Mouse (Mus musculus): ENCODE results near the gene Spryd3.

Spryd3 gene

GRCm38 (mm10) chr15:102146882-102147281, 10.8 kb upstream of the Spryd3 start:
- DNase-seq = peak; percentile 45

DNA sequence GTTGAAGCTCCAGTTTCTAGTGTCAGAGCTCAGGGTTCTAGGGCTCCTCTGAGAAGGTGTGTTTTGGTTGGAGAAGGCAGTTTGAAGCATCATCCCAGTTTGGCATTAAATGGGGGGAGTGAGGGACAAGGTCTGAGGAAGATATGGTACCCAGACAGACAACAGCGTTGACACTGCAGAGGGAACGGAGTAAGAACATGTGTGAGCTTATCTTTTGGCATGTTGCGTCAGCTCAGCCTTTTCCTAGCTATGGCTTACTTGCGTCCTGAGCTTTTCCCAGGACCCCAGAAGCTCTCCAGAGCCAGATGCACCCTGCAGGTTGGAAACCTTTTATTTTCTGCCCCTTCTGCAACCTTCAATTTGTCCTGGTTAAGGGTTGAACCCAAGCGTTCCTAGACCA, 10.1 kb upstream of the Spryd3 start:
- no peak for DNase-seq

GRCm38 (mm10) chr15:102145330-102145729, 9.3 kb upstream of the Spryd3 start:
- DNase-seq = no peak

GRCm38 (mm10) chr15:102144726-102145125, 8.7 kb upstream of the Spryd3 start:
- no peak for DNase-seq

GRCm38 (mm10) chr15:102144274-102144711, 8.3 kb upstream of the Spryd3 start, which contains the start of gene Igfbp6:
Gene Igfbp6, plus strand, starts transcription at chr15:102144362.
- no peak for DNase-seq

DNA sequence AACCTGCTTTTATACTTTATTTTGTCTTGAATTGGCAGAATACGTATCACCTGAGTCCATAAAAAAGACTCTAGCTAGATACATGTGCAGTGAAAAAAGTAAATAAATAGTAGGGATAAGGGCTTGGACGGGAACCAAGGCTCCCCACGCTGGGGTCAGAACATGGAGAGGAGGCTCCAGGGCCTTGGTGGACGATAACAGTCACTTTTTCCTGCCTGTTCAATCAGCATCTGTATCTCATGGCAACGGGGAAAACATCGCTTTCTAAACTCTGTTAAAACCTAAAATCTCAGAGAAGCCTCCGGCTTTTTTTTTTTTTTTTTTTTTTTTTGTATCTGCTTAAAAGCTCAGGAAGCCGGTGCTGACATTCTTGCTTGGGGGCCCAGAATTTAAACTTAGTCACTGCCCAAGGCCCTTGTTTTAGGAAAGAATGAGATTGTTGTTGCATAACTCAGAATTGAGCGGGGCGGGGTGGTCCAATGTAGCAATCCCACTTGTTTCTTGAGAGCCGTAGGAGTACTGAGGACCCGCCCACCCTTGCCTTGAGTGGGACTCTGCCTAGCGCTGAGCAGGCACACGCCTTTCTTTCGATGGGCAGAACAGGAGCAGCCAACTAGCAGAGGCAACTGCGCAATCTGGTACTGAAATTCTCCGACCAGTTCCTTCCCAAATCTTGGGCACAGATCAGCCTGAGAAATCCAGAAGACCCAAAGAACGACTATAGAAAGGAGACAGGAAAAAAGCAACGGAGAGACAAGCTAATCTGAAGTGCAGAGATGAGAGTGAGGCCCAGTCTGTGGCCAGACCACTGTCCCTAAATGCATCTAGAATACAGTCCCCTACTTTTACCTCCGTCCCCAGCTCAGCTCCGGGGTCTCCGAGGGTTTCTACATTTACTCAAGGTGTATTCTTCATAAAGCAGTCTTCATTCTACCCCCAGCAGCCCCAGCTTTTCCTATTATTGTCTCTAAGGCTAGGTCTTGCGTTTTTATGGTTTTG, 7.2 kb upstream of the Spryd3 start:
- no peak for DNase-seq

DNA sequence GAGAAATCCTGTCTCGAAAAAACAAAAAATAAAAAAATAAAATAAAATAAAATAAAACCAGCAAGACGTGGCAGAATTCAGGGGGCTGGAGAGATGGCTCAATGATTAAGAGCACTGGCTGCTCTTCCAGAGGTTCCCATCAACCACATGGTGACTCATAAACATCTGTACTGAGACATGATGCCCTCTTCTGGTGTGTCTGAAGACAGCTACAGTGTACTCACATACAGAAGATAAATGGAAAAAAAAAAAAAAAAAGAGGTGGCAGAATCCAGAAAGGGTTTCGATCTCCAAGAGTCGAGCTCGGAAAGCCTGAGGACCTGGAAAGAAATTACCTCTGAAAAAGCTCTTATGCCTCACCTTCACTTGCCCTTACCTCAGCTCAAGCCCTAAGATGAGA, 5.1 kb upstream of the Spryd3 start:
- no peak for DNase-seq

DNA sequence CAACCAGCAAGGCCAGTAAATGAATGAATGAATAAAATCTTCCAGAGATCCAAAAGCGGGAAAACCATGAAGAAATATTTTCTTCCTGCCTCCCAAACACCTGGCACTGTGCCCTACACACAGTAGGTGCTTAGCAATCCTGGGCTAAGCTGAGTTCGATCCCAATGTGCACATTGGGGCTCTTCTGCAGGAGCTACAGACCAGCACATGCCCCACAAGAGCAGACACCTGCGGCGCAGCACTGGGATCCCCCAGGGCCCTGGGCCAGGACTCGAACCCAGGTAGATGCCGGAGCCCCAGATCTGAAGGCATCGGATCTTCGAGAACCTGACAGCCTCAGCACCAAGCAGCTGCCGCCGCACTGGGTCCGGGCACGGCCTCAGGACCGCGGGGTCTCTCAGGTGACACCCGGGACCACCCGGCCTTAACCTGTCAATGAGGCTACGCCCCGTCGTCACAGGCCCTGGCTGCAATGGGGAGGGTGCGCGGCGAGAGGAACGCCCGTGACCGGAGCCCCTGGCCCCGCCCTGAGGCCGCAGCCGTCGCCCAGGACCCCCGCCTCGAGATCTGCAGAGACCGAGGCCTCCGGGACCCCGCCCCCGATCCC, 409 bp downstream of the Spryd3 start:
- DNase-seq = no peak

GRCm38 (mm10) chr15:102134709-102135108, 1.3 kb downstream of the Spryd3 start:
- no peak for DNase-seq

GRCm38 (mm10) chr15:102133314-102133713, 2.7 kb downstream of the Spryd3 start:
- no peak for DNase-seq

GRCm38 (mm10) chr15:102126303-102126702, 9.7 kb downstream of the Spryd3 start:
- peak; percentile 71 for DNase-seq

DNA sequence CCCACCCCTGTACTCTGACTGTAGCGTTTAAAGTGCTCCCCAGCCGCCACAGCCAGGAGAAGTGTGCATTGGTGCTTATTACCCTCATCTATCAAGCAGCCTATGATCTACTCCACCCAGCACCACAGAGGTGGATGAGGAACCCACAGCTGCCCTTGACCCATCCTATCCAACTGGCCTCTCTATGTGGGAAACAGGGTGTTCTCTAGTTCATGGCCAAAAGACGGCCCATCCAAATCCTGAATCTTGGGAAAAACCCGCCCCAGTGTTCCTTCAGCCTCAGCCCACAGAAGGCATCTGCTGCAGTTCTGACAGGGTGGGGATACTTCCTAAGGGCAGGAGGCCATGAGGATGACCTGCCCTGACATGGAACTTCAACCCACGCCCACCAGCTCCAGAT, 15.5 kb downstream of the Spryd3 start:
- DNase-seq = no peak

- DNase-seq = peak; percentile 93
These were observed 16.2 kb downstream of the Spryd3 start for GRCm38 (mm10) chr15:102119831-102120170.

DNA sequence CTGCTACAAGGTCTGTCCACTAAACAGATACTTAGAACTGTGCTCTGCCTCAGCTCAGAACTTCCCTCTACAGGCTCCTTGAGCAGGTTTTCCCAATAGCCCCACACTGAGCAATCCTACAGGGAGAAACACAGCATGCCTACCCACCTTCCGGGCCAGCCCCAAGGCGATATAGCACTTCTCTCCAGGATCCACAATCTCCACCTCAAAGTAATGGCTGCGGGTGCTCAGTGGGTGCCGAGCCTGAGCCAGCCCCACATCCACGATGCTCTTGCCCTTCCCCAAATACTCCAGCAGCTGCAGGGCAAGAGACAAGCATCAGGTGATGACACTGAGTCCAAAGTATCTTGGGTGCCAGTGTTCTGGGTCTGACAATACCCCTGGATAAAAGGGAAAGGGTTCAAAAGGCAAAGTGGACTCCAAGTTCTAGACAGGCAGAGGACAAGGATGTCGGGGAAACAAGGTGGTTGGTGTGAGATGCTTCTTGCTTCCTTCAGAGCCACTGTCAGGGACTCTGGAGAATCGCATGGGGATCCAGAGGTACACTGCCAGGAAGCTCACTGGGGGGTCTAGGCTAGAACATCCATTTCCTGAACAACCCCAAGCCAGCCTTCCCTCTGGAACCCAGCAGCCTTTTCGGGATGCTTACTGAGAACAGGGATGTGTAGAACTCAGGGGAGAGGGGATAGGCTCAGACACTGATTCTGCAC, 16.8 kb downstream of the Spryd3 start:
- peak; percentile 34 for DNase-seq

GRCm38 (mm10) chr15:102118591-102118990, 17.4 kb downstream of the Spryd3 start:
- DNase-seq = no peak

DNA sequence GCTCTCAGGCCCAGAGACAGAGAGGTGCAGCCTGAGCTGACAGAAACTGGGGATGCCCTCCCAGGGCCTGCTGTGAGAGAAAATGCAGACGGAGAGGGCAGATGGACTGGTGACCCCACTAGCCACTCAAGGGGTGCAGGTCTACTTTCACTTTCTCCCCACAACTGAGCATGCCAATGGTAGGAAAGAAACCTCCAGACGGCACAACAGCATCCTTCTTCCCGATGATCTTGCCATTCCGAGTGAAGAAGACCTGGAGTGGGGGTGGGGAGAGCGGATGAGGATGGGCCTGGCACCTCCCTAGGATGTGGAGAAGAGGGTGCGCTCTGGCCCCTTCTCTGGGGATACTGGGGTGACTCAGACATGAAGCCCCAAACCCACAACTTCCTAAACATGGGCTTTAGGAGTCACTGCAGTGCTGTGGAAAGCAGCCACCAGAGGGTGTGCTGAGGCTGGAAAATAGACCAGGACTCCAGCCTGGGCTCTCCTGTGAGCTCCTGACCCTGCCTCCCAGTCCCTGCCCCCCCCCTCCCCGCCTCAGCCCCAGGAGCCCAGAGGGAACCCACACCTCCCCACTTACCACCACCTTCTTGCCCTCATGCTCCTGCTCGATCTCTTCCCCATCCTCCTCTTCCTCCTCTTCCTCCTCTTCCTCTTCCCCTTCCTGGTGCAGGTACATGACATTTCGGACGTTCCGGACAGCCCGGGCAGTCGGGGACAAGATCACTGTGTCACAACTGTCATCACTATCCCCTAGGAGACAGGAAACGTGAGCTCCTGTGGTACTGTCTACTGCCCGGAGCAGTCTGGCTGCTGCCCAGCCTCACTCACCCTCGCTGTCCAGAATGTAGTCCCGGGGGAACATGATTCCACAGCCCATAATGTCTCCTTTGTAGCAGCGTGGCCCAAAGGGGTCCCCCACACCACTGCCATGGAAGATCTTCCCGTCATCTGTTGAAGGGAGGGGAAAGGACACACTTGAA, 18.3 kb downstream of the Spryd3 start:
- peak; percentile 36 for DNase-seq

GRCm38 (mm10) chr15:102116753-102117415, 19.1 kb downstream of the Spryd3 start:
- peak; percentile 43 for DNase-seq

DNA sequence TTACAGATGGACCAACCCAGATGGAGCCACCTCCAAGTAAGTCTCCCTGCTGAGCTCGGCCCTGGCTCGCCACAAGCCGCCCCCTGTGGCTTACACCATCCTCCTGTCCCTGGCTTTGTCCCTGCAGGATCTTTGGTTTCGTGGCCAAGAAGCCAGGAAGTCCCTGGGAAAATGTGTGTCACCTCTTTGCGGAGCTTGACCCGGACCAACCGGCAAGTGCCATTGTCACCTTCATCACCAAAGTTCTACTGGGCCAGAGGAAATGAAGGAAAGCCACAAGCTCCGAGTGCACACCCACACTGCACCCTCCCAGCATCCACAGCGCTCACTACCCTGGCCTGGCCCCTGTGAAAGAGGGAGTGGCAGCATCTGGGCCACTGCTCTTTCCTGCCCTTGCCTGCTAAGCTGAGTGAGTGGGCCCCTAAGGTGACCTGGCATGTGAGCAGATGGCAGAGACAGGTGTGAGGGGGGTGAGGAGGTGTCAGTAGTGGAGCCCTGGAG, 20.3 kb downstream of the Spryd3 start:
- peak; percentile 63 for DNase-seq

DNA sequence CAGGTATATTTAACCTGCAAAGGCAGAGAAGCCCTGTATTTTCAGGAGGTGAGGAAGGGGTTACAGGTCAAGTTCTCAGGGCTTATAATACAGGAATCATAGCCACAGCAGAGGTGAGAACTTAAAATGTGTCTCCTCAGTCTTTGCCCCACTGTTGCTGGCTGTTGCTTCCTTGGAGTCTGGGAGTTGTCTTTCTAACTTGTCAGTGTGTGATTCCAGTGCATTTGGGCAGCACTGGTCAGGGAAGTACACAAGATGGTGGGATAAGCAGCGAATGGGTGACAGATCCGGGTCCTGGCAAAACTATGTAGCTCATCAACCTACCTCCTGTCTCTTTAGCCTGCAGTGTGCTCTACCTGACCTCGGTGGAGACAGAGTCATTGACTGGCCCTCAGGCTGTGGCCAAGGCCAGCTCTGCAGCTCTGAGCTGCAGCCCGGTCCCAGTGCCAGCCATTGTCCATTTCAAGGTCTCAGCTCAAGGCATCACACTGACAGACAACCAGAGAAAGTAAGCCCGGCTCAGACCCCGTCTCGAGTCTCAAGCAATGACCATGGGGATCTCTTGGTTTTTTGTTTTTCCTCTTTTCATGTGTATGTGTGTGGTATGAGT, 21.3 kb downstream of the Spryd3 start:
- DNase-seq = peak; percentile 13

DNA sequence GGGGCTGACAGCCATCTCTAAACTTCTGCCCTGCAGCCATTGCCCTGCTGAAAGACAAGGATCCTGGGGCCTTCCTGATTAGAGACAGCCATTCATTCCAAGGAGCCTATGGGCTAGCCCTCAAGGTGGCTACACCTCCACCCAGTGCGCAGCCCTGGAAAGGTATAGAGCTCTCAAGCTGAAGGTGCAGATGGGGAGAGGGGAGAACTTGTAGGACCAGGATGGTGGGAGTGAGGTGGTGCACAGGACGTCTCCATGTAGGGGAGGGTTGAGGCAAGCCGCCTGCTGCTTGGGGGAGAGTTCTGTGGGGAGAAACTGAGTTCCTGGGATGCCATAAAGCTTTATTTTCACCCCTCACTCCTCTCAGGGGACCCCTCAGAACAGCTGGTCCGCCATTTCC, 22.4 kb downstream of the Spryd3 start:
- DNase-seq = no peak

DNA sequence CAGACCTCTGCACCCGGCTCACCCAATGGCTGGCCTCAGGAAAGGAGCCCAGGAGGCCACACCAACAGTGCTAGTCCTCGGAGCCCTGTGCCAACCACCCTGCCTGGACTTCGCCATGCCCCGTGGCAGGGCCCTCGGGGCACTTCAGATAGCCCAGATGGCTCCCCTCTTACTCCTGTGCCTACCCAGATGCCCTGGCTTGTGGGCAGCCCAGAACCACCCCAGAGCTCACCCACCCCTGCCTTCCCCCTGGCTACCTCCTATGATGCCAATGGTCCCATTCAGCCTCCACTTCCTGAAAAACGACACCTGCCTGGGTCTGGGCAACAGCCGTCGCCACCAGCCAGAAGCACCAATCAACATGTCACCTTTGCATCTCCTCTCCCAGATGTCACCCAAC, 23.2 kb downstream of the Spryd3 start:
- no peak for DNase-seq
